Comparison of ENCODE assay signal across 13 mouse cellular contexts in genomic region chr11:79046561-79047155, GRCm38 (mm10).
DNase-seq lines count a peak whose midpoint lies in the region; ATAC-seq and TF ChIP-seq lines count a peak whose summit lies in the region.
"Had no signal": no experiment of that assay in that cellular context is flagged by ENCODE, and none has a peak within 500 bp of the region (broad histone marks: within the 10 kb centered on the region; RNA-seq: fewer than 3 reads in every experiment).

No protein-coding gene starts in this region.

- WGBS in heart, embryonic 11.5 days (ENCODE audit: insufficient replicate concordance), result 52% methylated on average over 8 of the region's 8 CpGs
- WGBS in lung, postnatal 0 days, result 55% methylated on average over 8 of the region's 8 CpGs
- 45% methylated on average over 8 of the region's 8 CpGs for WGBS in embryonic facial prominence, embryonic 13.5 days
- 41% methylated on average over 8 of the region's 8 CpGs for WGBS in neural tube, embryonic 13.5 days

- 0 out of 2 replicates have a peak, but pooled peaks cover 2% of the 10 kb centered on the region for H3K9me3 ChIP-seq in heart, embryonic 11.5 days (replicated peaks; ENCODE audit: control insufficient read depth, low read length)
- no peaks in the 10 kb centered on the region for H3K9me3 ChIP-seq in lung, postnatal 0 days (ENCODE audit: low read length)
- H3K9me3 ChIP-seq in embryonic facial prominence, embryonic 13.5 days, result peaks cover 4% of the 10 kb centered on the region; the same call in 1 of the 2 replicates
- H3K9me3 ChIP-seq in neural tube, embryonic 13.5 days, result no peaks in the 10 kb centered on the region

- TF ChIP-seq CTCF in lung, postnatal 0 days (IDR thresholded peaks at IDR 0.05), result no peak

- peaks cover 22% of the 10 kb centered on the region for H3K4me1 ChIP-seq in heart, embryonic 11.5 days (ENCODE audit: control insufficient read depth, insufficient read depth, low read length)
- no peaks in the 10 kb centered on the region for H3K4me1 ChIP-seq in lung, postnatal 0 days (ENCODE audit: insufficient read depth, low read depth, low read length)
- H3K4me1 ChIP-seq in embryonic facial prominence, embryonic 13.5 days, result peaks cover 11% of the 10 kb centered on the region
- peaks cover 20% of the 10 kb centered on the region for H3K4me1 ChIP-seq in neural tube, embryonic 13.5 days (replicated peaks)

- intact Hi-C loops in heart, postnatal 36 days (cut with DNase I), result no loop called here

- no peak for TF ChIP-seq EP300 in lung, postnatal 0 days (IDR thresholded peaks at IDR 0.05)

- peak overlapping the region; percentile 39; the same call in 1 of the 2 replicates for H3K9ac ChIP-seq in heart, embryonic 11.5 days (ENCODE audit: low read depth, low read length)
- H3K9ac ChIP-seq in lung, postnatal 0 days (replicated peaks; ENCODE audit: low read depth), result no peak overlapping the region
- peak overlapping the region; percentile 49 for H3K9ac ChIP-seq in embryonic facial prominence, embryonic 13.5 days
- no peak overlapping the region for H3K9ac ChIP-seq in neural tube, embryonic 13.5 days

- peak overlapping the region; percentile 55 for H3K27ac ChIP-seq in heart, embryonic 11.5 days (ENCODE audit: low read depth, low read length)
- H3K27ac ChIP-seq in lung, postnatal 0 days (ENCODE audit: low read length), result peak overlapping the region; percentile 14; the same call in 1 of the 2 replicates
- peak overlapping the region; percentile 44 for H3K27ac ChIP-seq in embryonic facial prominence, embryonic 13.5 days
- H3K27ac ChIP-seq in neural tube, embryonic 13.5 days (replicated peaks), result peak overlapping the region; percentile 65

- H3K36me3 ChIP-seq in heart, embryonic 11.5 days (ENCODE audit: control insufficient read depth, insufficient read depth, low read length), result peaks cover 8% of the 10 kb centered on the region
- 0 out of 2 replicates have a peak, but pooled peaks cover 6% of the 10 kb centered on the region for H3K36me3 ChIP-seq in lung, postnatal 0 days (ENCODE audit: insufficient read depth, low read length)
- H3K36me3 ChIP-seq in embryonic facial prominence, embryonic 13.5 days, result peaks cover 43% of the 10 kb centered on the region
- peaks cover 24% of the 10 kb centered on the region for H3K36me3 ChIP-seq in neural tube, embryonic 13.5 days

- H3K27me3 ChIP-seq in heart, embryonic 11.5 days (ENCODE audit: control insufficient read depth, insufficient read depth, low read length), result no peaks in the 10 kb centered on the region
- H3K27me3 ChIP-seq in lung, postnatal 0 days (replicated peaks; ENCODE audit: insufficient read depth, low read length), result no peaks in the 10 kb centered on the region
- no peaks in the 10 kb centered on the region for H3K27me3 ChIP-seq in embryonic facial prominence, embryonic 13.5 days
- H3K27me3 ChIP-seq in neural tube, embryonic 13.5 days, result no peaks in the 10 kb centered on the region

- no peak for ATAC-seq in heart, embryonic 11.5 days (replicated peaks; ENCODE audit: insufficient number of reproducible peaks, low FRiP score, low TSS enrichment)
- peak; percentile 23; the same call in 1 of the 2 replicates for ATAC-seq in lung, postnatal 0 days
- no peak for ATAC-seq in embryonic facial prominence, embryonic 13.5 days (ENCODE audit: insufficient number of reproducible peaks, insufficient read depth, low FRiP score, low TSS enrichment, low read depth)
- peak; percentile 73; the same call in 1 of the 2 replicates for ATAC-seq in neural tube, embryonic 13.5 days (ENCODE audit: low read depth)
- no peak for ATAC-seq in megakaryocyte-erythroid progenitor cell, adult 5-6 weeks (replicated peaks; ENCODE audit: low FRiP score, low TSS enrichment, poor library complexity, severe bottlenecking)
- ATAC-seq: forebrain, embryonic 14.5 days had no signal

- DNase-seq in heart, postnatal 36 days, result no peak
- no peak for DNase-seq in lung, postnatal 0 days (ENCODE audit: low spot score)
- DNase-seq in lung, adult 18-20 months, result no peak
- no peak for DNase-seq in thymus, postnatal 4 days
- DNase-seq: adrenal gland, adult 8-10 months; cerebellum, adult 8-10 months; right cerebral cortex, postnatal 4 days; thymus, postnatal 36 days had no signal

- no peak overlapping the region for H3K4me3 ChIP-seq in heart, embryonic 11.5 days (ENCODE audit: low read depth, low read length)
- H3K4me3 ChIP-seq in lung, postnatal 0 days (ENCODE audit: low read depth, low read length), result no peak overlapping the region
- H3K4me3 ChIP-seq in embryonic facial prominence, embryonic 13.5 days, result no peak overlapping the region
- H3K4me3 ChIP-seq in neural tube, embryonic 13.5 days, result no peak overlapping the region

- H3K4me2 ChIP-seq in heart, embryonic 11.5 days, result 0 out of 2 replicates have a peak overlapping the region, but pooled peaks have one; percentile 2
- no peak overlapping the region for H3K4me2 ChIP-seq in lung, postnatal 0 days (replicated peaks; ENCODE audit: low read depth, low read length)
- no peak overlapping the region for H3K4me2 ChIP-seq in embryonic facial prominence, embryonic 13.5 days
- H3K4me2 ChIP-seq in neural tube, embryonic 13.5 days, result no peak overlapping the region

Comparison
In these comparisons a context has a peak if more than half of its experiments do, and no peak if none do; other contexts are left out.
1. ATAC-seq: peak in lung, postnatal 0 days (single experiment) and neural tube, embryonic 13.5 days (single experiment); none in heart, embryonic 11.5 days (single experiment), embryonic facial prominence, embryonic 13.5 days (single experiment) and megakaryocyte-erythroid progenitor cell, adult 5-6 weeks (single experiment).
2. H3K27ac ChIP-seq: peak in every context shown above with its lines; median percentile 65 in neural tube, embryonic 13.5 days; 55 in heart, embryonic 11.5 days; 44 in embryonic facial prominence, embryonic 13.5 days; 14 in lung, postnatal 0 days.
3. H3K9ac ChIP-seq: peak in heart, embryonic 11.5 days (single experiment) and embryonic facial prominence, embryonic 13.5 days (single experiment); none in lung, postnatal 0 days (single experiment) and neural tube, embryonic 13.5 days (single experiment).